Mouse (Mus musculus): ENCODE measurements around the gene Angel2. TPM values are rescaled to one million over a fixed set of nuclear protein-coding genes. Genes with fewer than 3 reads are reported as not detected.

Angel2 gene
- total and polyA plus RNA-seq, 3 experiments = 25.1 to 33.7 TPM; not detected in 1

GRCm38 (mm10) chr1:190948439-190948838, 23.5 kb downstream of the Angel2 start:
- peaks cover 0 to 3% of the 10 kb centered on the region in 2 experiments; a peak in 3 of 4 replicates for H3K36me3 ChIP-seq (ENCODE audit: control insufficient read depth in 1 of 2, insufficient read depth in 2 of 2, low read length in 2 of 2)
- no peak for TF ChIP-seq SIN3A (IDR thresholded peaks at IDR 0.05; ENCODE audit: low read length)
- TF ChIP-seq TAL1 (IDR thresholded peaks at IDR 0.05; ENCODE audit: low read length) = no peak
- no peak for TF ChIP-seq ELF1 (IDR thresholded peaks at IDR 0.05; ENCODE audit: low read depth, low read length)
- TF ChIP-seq POLR2A (IDR thresholded peaks at IDR 0.05; ENCODE audit: control insufficient read depth in 1 of 2, insufficient read depth in 1 of 2, low read depth in 1 of 2, low read length in 2 of 2, poor library complexity in 1 of 2) = no peak
- no peak for TF ChIP-seq ZNF384 (IDR thresholded peaks at IDR 0.05; ENCODE audit: low read depth, low read length)
- no peak for TF ChIP-seq MYB (IDR thresholded peaks at IDR 0.05; ENCODE audit: low read depth, low read length)
- TF ChIP-seq MAFK (IDR thresholded peaks at IDR 0.05; ENCODE audit: borderline replicate concordance, low read depth, low read length) = no peak
- no peak for TF ChIP-seq BHLHE40 (IDR thresholded peaks at IDR 0.05; ENCODE audit: borderline replicate concordance, low read depth, low read length)

GRCm38 (mm10) chr1:190948846-190949245, 23.9 kb downstream of the Angel2 start:
- DNase-seq (ENCODE audit: low read depth, low spot score) = no peak
- no peak overlapping the region for H3K4me3 ChIP-seq (ENCODE audit: control insufficient read depth in 1 of 2, insufficient read depth in 1 of 2, low read depth in 2 of 2, low read length in 2 of 2)
- H3K36me3 ChIP-seq (ENCODE audit: control insufficient read depth in 1 of 2, insufficient read depth in 2 of 2, low read length in 2 of 2) = peaks cover 0 to 3% of the 10 kb centered on the region in 2 experiments; a peak in 3 of 4 replicates

More at GRCm38 (mm10) chr1:190948439-190948838, 23.5 kb downstream of the Angel2 start:
- Histone ChIP-seq H3K9me3 (replicated peaks; ENCODE audit: insufficient read depth, low read length) (no peaks in the 10 kb centered on the region), H3K4me1 (ENCODE audit: control insufficient read depth in 1 of 2, insufficient read depth in 2 of 2, low read length in 2 of 2) (peaks cover 0 to 2% of the 10 kb centered on the region in 2 experiments; a peak in 1 of 4 replicates), H3K27ac (ENCODE audit: control insufficient read depth, low read depth, low read length) (no peak overlapping the region), H3K9ac (ENCODE audit: control insufficient read depth, low read depth, low read length, poor library complexity, severe bottlenecking) (no peak overlapping the region), H3K79me2 (ENCODE audit: control insufficient read depth, insufficient read depth, low read length, poor library complexity) (no peaks in the 10 kb centered on the region), H3K4me3 (ENCODE audit: control insufficient read depth in 1 of 2, insufficient read depth in 1 of 2, low read depth in 2 of 2, low read length in 2 of 2) (no peak overlapping the region), H3K27me3 (ENCODE audit: control insufficient read depth in 1 of 2, insufficient read depth in 2 of 2, low read length in 2 of 2) (no peaks in the 10 kb centered on the region)
- DNase-seq (ENCODE audit: low read depth, low spot score) = no peak

GRCm38 (mm10) chr1:190951014-190951413, 26.1 kb downstream of the Angel2 start:
- H3K36me3 ChIP-seq (ENCODE audit: control insufficient read depth in 1 of 2, insufficient read depth in 2 of 2, low read length in 2 of 2) = peaks cover 0 to 3% of the 10 kb centered on the region in 2 experiments; a peak in 2 of 4 replicates
- peak; percentile 59 for TF ChIP-seq GATA1 (IDR thresholded peaks at IDR 0.05; ENCODE audit: low read depth, low read length)
- peak; percentile 29; the same call in 1 of the 2 replicates for TF ChIP-seq SIN3A (IDR thresholded peaks at IDR 0.05; ENCODE audit: low read length)
- TF ChIP-seq MXI1 (IDR thresholded peaks at IDR 0.05; ENCODE audit: low read depth, low read length) = peak; percentile 34; the same call in 1 of the 2 replicates
- TF ChIP-seq MAX (IDR thresholded peaks at IDR 0.05; ENCODE audit: low read length) = peak; percentile 57
- no peak for TF ChIP-seq RCOR1 (IDR thresholded peaks at IDR 0.05; ENCODE audit: low read depth, low read length)
- TF ChIP-seq BHLHE40 (IDR thresholded peaks at IDR 0.05; ENCODE audit: borderline replicate concordance, low read depth, low read length) = peak; percentile 65
- no peak for TF ChIP-seq RAD21 (IDR thresholded peaks at IDR 0.05; ENCODE audit: low read depth, low read length)
- H3K79me2 ChIP-seq (ENCODE audit: control insufficient read depth, insufficient read depth, low read length, poor library complexity) = no peaks in the 10 kb centered on the region
- H3K9ac ChIP-seq (ENCODE audit: control insufficient read depth, low read depth, low read length, poor library complexity, severe bottlenecking) = no peak overlapping the region
- H3K4me1 ChIP-seq (ENCODE audit: control insufficient read depth in 1 of 2, insufficient read depth in 2 of 2, low read length in 2 of 2) = peaks cover 0 to 2% of the 10 kb centered on the region in 2 experiments; a peak in 1 of 4 replicates
- no peaks in the 10 kb centered on the region for H3K9me3 ChIP-seq (replicated peaks; ENCODE audit: insufficient read depth, low read length)
- H3K27me3 ChIP-seq (ENCODE audit: control insufficient read depth in 1 of 2, insufficient read depth in 2 of 2, low read length in 2 of 2) = no peaks in the 10 kb centered on the region
- DNase-seq (ENCODE audit: low read depth, low spot score) = peak; percentile 29
- no peak overlapping the region for H3K27ac ChIP-seq (ENCODE audit: control insufficient read depth, low read depth, low read length)
- no peak overlapping the region for H3K4me3 ChIP-seq (ENCODE audit: control insufficient read depth in 1 of 2, insufficient read depth in 1 of 2, low read depth in 2 of 2, low read length in 2 of 2)

More at GRCm38 (mm10) chr1:190948846-190949245, 23.9 kb downstream of the Angel2 start:
- Histone ChIP-seq H3K27ac (ENCODE audit: control insufficient read depth, low read depth, low read length) (no peak overlapping the region), H3K9ac (ENCODE audit: control insufficient read depth, low read depth, low read length, poor library complexity, severe bottlenecking) (no peak overlapping the region), H3K27me3 (ENCODE audit: control insufficient read depth in 1 of 2, insufficient read depth in 2 of 2, low read length in 2 of 2) (no peaks in the 10 kb centered on the region), H3K9me3 (replicated peaks; ENCODE audit: insufficient read depth, low read length) (no peaks in the 10 kb centered on the region), H3K79me2 (ENCODE audit: control insufficient read depth, insufficient read depth, low read length, poor library complexity) (no peaks in the 10 kb centered on the region), H3K4me1 (ENCODE audit: control insufficient read depth in 1 of 2, insufficient read depth in 2 of 2, low read length in 2 of 2) (peaks cover 0 to 2% of the 10 kb centered on the region in 2 experiments; a peak in 1 of 4 replicates)
- no peak for TF ChIP-seq GATA1 (IDR thresholded peaks at IDR 0.05; ENCODE audit: low read depth, low read length)
- TF ChIP-seq GABPA (IDR thresholded peaks at IDR 0.05; ENCODE audit: low read depth, low read length) = no peak
- no peak for TF ChIP-seq MAFK (IDR thresholded peaks at IDR 0.05; ENCODE audit: borderline replicate concordance, low read depth, low read length)
- no peak for TF ChIP-seq ZMIZ1 (IDR thresholded peaks at IDR 0.05; ENCODE audit: low read depth, low read length)
- TF ChIP-seq RAD21 (IDR thresholded peaks at IDR 0.05; ENCODE audit: low read depth, low read length) = no peak
- TF ChIP-seq TAL1 (IDR thresholded peaks at IDR 0.05; ENCODE audit: low read length) = no peak
- no peak for TF ChIP-seq POLR2AphosphoS5 (IDR thresholded peaks at IDR 0.05; ENCODE audit: borderline replicate concordance, low read depth, low read length)
- TF ChIP-seq BHLHE40 (IDR thresholded peaks at IDR 0.05; ENCODE audit: borderline replicate concordance, low read depth, low read length) = no peak
- TF ChIP-seq USF1 (IDR thresholded peaks at IDR 0.05; ENCODE audit: low read depth, low read length) = no peak

All from MEL (cell line).